Mouse (Mus musculus) kidney, postnatal 0 days (tissue): ENCODE results near the gene Lyst. TPM values are rescaled to one million over a fixed set of nuclear protein-coding genes. Genes with fewer than 3 reads are reported as not detected.

Source experiments
- ATAC-seq: fragments of 200-750 bp; cut with Nextera tagmentation; replicated peaks from 2 replicates; pipeline ENCODE4 v1.8.0; 2017; ENCODE audit warnings: low read depth, moderate number of reproducible peaks, moderate TSS enrichment, moderate library complexity; ENCODE audit not compliant: low FRiP score
- DNase-seq: peaks from one replicate; pipeline ENCODE4 v3.0.0-alpha.2; 2016; ENCODE audit warnings: low spot score
- H3K27ac ChIP-seq: fragments of 300-500 bp; sonication (generic); 2 replicates; pipeline ENCODE4 v1.5.1; 2014; ENCODE audit warnings: mild to moderate bottlenecking
- H3K27me3 ChIP-seq: fragments of 300-500 bp; sonication (generic); 2 replicates; pipeline ENCODE4 v1.6.1; 2014; ENCODE audit warnings: low read length, mixed read lengths; ENCODE audit not compliant: insufficient read depth
- H3K36me3 ChIP-seq: fragments of 300-500 bp; sonication (generic); 2 replicates; pipeline ENCODE4 v1.6.1; 2014; ENCODE audit warnings: low read length, mixed read lengths; ENCODE audit not compliant: insufficient read depth
- H3K4me1 ChIP-seq: fragments of 300-500 bp; sonication (generic); replicated peaks from 2 replicates; pipeline ENCODE4 v1.6.1; 2014; ENCODE audit warnings: antibody characterized with exemption, low read length, mixed read lengths; ENCODE audit not compliant: insufficient read depth
- H3K4me2 ChIP-seq: fragments of 300-500 bp; sonication (generic); 2 replicates; pipeline ENCODE4 v1.6.1; 2014; ENCODE audit warnings: mild to moderate bottlenecking, low read length, moderate library complexity, mixed read lengths
- H3K4me3 ChIP-seq: fragments of 300-500 bp; sonication (generic); replicated peaks from 2 replicates; pipeline ENCODE4 v1.5.1; 2014; ENCODE audit warnings: low read depth, low read length
- H3K9ac ChIP-seq: fragments of 300-500 bp; sonication (generic); 2 replicates; pipeline ENCODE4 v1.6.1; 2014; ENCODE audit warnings: low read depth, low read length
- H3K9me3 ChIP-seq: fragments of 300-500 bp; sonication (generic); replicated peaks from 2 replicates; pipeline ENCODE4 v1.6.1; 2016; ENCODE audit warnings: low read length, inconsistent platforms, mixed read lengths
- CTCF ChIP-seq: IDR thresholded peaks from 2 replicates; pipeline ENCODE4 v1.5.1; 2016; ENCODE audit warnings: antibody characterized with exemption, low read depth, mild to moderate bottlenecking, moderate library complexity
- WGBS: fragments of 180-500 bp; shearing (Covaris S2); extraction: QIAGEN DNeasy Blood & Tissue Kit; methylation state at CpG from one replicate; pipeline ENCODE4 v1.1.7; 2014; 5-methylcytosine and 5-hydroxymethylcytosine counted together
- polyA plus RNA-seq: library from polyadenylated mRNA; unstranded; fragments of >200 nt; fragmentation: Nextera tagmentation; extraction: Ambion mirVana; gene quantifications from 2 replicates; pipeline ENCODE4 v1.2.1, GENCODE M21; 2015

The Lyst gene
- polyA plus RNA-seq, 1 experiment from 2014 or later, result 3.8 TPM

- Histone ChIP-seq H3K4me1 (no peaks in the 10 kb centered on the region), H3K27ac (no peak overlapping the region), H3K36me3 (0 out of 2 replicates have a peak, but pooled peaks cover 6% of the 10 kb centered on the region), H3K9me3 (no peaks in the 10 kb centered on the region), H3K9ac (no peak overlapping the region), H3K4me3 (no peak overlapping the region), H3K4me2 (no peak overlapping the region), H3K27me3 (no peaks in the 10 kb centered on the region)
- 92% methylated on average over 3 of the region's 3 CpGs for WGBS
- ATAC-seq (no peak), DNase-seq (no peak)
- no peak for TF ChIP-seq CTCF
Measured at GRCm38 (mm10) chr13:13723293-13723692, 133.1 kb downstream of the Lyst start.

- TF ChIP-seq CTCF, result no peak
- no peak overlapping the region for H3K4me2 ChIP-seq
- no peak overlapping the region for H3K9ac ChIP-seq
- H3K27ac ChIP-seq, result no peak overlapping the region
- no peaks in the 10 kb centered on the region for H3K9me3 ChIP-seq
- no peaks in the 10 kb centered on the region for H3K4me1 ChIP-seq
- H3K27me3 ChIP-seq, result no peaks in the 10 kb centered on the region
- H3K36me3 ChIP-seq, result 0 out of 2 replicates have a peak, but pooled peaks cover 6% of the 10 kb centered on the region
- DNase-seq (no peak), ATAC-seq (no peak)
- no peak overlapping the region for H3K4me3 ChIP-seq
Measured at GRCm38 (mm10) chr13:13723786-13724185, 133.6 kb downstream of the Lyst start.

DNA sequence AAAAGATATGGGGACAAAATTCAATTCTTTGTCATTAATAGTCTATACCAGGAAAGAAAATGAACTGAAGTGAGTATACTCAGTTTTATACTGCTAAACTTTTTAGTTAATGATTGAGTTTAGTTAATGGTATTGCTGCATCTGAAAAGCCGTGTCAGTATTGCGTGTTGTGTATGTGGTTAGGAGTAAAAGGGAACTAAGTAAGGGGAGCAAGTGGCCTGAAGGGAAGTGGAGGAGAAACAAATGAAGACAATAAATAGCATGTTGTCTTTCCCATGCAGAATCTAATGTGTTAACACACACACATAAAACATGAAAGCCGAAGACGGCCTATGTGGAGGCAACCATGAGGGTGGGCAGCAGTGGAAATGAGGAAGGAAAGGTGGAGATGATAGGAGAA lies 149.0 kb downstream of the Lyst start:
- Histone ChIP-seq H3K4me3 (no peak overlapping the region), H3K4me1 (no peaks in the 10 kb centered on the region), H3K9ac (no peak overlapping the region), H3K27me3 (no peaks in the 10 kb centered on the region), H3K9me3 (no peaks in the 10 kb centered on the region), H3K4me2 (no peak overlapping the region), H3K36me3 (peaks cover 9% of the 10 kb centered on the region; the same call in 1 of the 2 replicates), H3K27ac (no peak overlapping the region)
- no peak for TF ChIP-seq CTCF
- no peak for DNase-seq
- WGBS, result 90% methylated on average over 4 of the region's 4 CpGs
- ATAC-seq, result no peak

DNA sequence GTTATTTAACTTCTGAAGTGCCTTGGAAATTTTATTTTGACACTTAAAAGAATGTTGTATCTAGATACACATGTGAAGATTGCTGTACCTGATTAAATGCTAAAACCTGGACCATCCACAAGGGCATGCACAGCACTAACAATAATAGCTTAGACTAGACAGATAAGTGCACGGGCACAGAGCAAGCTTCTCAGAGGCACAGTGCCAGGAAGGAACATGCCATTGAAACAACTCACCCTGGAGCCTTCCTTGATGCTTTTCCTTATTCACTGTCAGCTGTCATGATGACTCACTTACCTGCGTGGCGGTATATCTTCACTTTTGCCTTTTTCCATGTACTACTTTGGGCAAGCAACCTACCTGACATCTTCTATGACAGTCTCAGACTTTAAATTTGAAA lies 155.7 kb downstream of the Lyst start:
- Histone ChIP-seq H3K4me2 (no peak overlapping the region), H3K9ac (no peak overlapping the region), H3K4me1 (no peaks in the 10 kb centered on the region), H3K27me3 (no peaks in the 10 kb centered on the region), H3K36me3 (peaks cover 26% of the 10 kb centered on the region; the same call in 1 of the 2 replicates), H3K9me3 (no peaks in the 10 kb centered on the region), H3K27ac (no peak overlapping the region), H3K4me3 (no peak overlapping the region)
- DNase-seq, result no peak
- no peak for ATAC-seq
- no peak for TF ChIP-seq CTCF
- 87% methylated on average over 3 of the region's 3 CpGs for WGBS

DNA sequence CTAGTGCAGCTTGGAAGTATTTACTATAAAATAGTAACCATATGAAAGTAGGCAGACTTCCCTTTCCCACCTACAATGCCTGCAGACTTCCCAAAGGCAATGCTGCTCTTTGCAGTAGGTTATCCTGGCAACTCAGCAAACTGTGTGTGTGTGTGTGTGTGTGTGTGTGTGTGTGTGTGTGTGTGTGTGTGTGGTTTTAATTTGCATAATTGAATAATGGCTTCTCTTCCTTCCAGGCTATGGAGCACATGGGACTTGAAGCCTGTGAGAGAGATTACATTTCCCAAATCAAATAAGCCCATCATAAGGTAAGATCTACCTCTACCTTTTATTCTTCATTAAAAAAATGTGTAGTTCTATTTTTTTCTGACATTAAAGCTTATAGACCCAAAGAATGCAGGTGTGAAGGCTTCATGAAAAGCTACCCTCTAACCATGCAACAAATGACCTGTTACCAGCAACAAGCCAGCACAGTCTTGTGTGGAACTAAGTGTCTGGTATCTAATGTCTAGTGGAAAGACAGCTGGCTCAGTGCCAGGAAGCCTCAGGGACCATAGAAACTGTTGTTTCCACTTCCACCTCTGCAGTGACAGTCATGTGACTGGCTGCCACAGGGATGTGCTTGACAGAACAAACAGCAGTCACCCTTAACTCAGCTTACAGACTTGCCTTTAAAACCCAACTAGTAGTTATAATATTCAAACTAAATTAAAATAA lies 185.7 kb downstream of the Lyst start:
- no peaks in the 10 kb centered on the region for H3K27me3 ChIP-seq
- DNase-seq (peak; percentile 31), ATAC-seq (peak; percentile 54; the same call in 1 of the 2 replicates)
- H3K4me2 ChIP-seq, result no peak overlapping the region
- no peak for TF ChIP-seq CTCF
- H3K9ac ChIP-seq, result no peak overlapping the region
- H3K36me3 ChIP-seq, result no peaks in the 10 kb centered on the region
- H3K4me1 ChIP-seq, result no peaks in the 10 kb centered on the region
- H3K9me3 ChIP-seq, result no peaks in the 10 kb centered on the region
- H3K27ac ChIP-seq, result no peak overlapping the region
- H3K4me3 ChIP-seq, result no peak overlapping the region

GRCm38 (mm10) chr13:13777052-13777451 lies 186.9 kb downstream of the Lyst start:
- no peak for DNase-seq
- Histone ChIP-seq H3K9ac (no peak overlapping the region), H3K4me3 (no peak overlapping the region), H3K27me3 (no peaks in the 10 kb centered on the region), H3K4me1 (no peaks in the 10 kb centered on the region), H3K27ac (no peak overlapping the region), H3K36me3 (no peaks in the 10 kb centered on the region), H3K9me3 (no peaks in the 10 kb centered on the region), H3K4me2 (no peak overlapping the region)
- no peak for ATAC-seq
- WGBS, result 88% methylated on average over 11 of the region's 11 CpGs
- TF ChIP-seq CTCF, result no peak

DNA sequence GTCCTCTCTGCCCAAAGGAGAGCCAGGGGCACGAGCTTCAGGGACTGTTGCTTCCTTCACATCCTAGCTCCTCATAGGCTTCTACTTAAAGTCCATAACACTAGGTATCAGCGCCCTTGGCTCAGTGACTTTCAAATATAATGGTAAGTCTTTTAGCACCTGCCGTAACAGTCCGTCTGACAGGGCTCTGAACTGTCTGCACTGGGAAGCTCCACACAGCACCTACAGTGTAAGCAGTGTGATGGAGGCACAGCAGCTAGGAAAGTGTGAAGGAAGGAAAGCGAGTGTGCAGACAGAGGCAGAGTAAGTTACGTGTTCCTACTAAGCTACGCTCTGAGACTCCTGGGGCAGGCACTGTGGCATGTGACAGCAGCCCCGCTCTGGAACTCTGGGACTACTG lies 187.5 kb downstream of the Lyst start:
- Histone ChIP-seq H3K36me3 (no peaks in the 10 kb centered on the region), H3K4me3 (no peak overlapping the region), H3K27ac (no peak overlapping the region), H3K9me3 (no peaks in the 10 kb centered on the region), H3K4me2 (no peak overlapping the region), H3K4me1 (no peaks in the 10 kb centered on the region), H3K9ac (no peak overlapping the region), H3K27me3 (0 out of 2 replicates have a peak, but pooled peaks cover 1% of the 10 kb centered on the region)
- no peak for TF ChIP-seq CTCF
- no peak for DNase-seq
- WGBS, result 87% methylated on average over 8 of the region's 8 CpGs
- ATAC-seq, result no peak
